Mouse (Mus musculus) forebrain, embryonic 10.5 days (tissue): ENCODE measurements around the gene Tlr8. TPM values are rescaled to one million over a fixed set of nuclear protein-coding genes. Genes with fewer than 3 reads are reported as not detected.

Experiments
- polyA plus RNA-seq: library from polyadenylated mRNA; unstranded; fragments of >200 nt; fragmentation: Nextera tagmentation; extraction: Ambion mirVana; gene quantifications from 2 replicates; pipeline ENCODE4 v1.2.1, GENCODE M21; 2016

Tlr8 gene
- polyA plus RNA-seq, 1 experiment from 2014 or later, result not detected

Other genes with a start within 250 kb of the Tlr8 start
- gene Tmsb4x, start 55.0 kb downstream of the Tlr8 start, polyA plus RNA-seq, result 2,014 and 2,296 TPM in 2 replicates
- gene Tlr7, start 66.2 kb upstream of the Tlr8 start, polyA plus RNA-seq, result 0.15 and 0.19 TPM in 2 replicates
- 25.8 and 28.1 TPM in 2 replicates for gene Prps2, start 118.4 kb upstream of the Tlr8 start, polyA plus RNA-seq